Mouse (Mus musculus): ENCODE measurements around the gene Oaz1. TPM values are rescaled to one million over a fixed set of nuclear protein-coding genes. Genes with fewer than 3 reads are reported as not detected.
A peak's percentile ranks its signal among the peaks of the same experiment; 100 is the strongest.
"Not testable (repeated sequence)": the region's sequence is repeated elsewhere in the genome, so short reads cannot be mapped to it uniquely, and the experiment has no call there.

Gene Oaz1
- polyA plus RNA-seq, 1 experiment from 2014 or later = 1,867 TPM

- H3K27me3 ChIP-seq (ENCODE audit: control insufficient read depth, insufficient read depth, low read length) = no peaks in the 10 kb centered on the region
- H3K9me3 ChIP-seq (ENCODE audit: control insufficient read depth, low read length) = no peaks in the 10 kb centered on the region
- no peak overlapping the region for H3K4me2 ChIP-seq (replicated peaks; ENCODE audit: low read depth, low read length)
- H3K27ac ChIP-seq (ENCODE audit: low read depth, low read length) = no peak overlapping the region
- H3K9ac ChIP-seq (ENCODE audit: low read depth, low read length) = no peak overlapping the region
- WGBS = 68% methylated on average over 2 of the region's 2 CpGs
- H3K4me1 ChIP-seq (ENCODE audit: control insufficient read depth, insufficient read depth, low read length) = peaks cover 8% of the 10 kb centered on the region; the same call in 1 of the 2 replicates
- H3K36me3 ChIP-seq (ENCODE audit: control insufficient read depth, insufficient read depth, low read length) = peaks cover 13% of the 10 kb centered on the region
- no peak overlapping the region for H3K4me3 ChIP-seq (ENCODE audit: low read length)
- ATAC-seq (ENCODE audit: low FRiP score, low TSS enrichment) = no peak
Observed at GRCm38 (mm10) chr10:80824827-80825226, 1.6 kb upstream of the Oaz1 start.

- 5% methylated on average over 29 of the region's 29 CpGs for WGBS
- peak overlapping the region; percentile 79; the same call in 1 of the 2 replicates for H3K27ac ChIP-seq (ENCODE audit: low read depth, low read length)
- peaks cover 19% of the 10 kb centered on the region for H3K36me3 ChIP-seq (ENCODE audit: control insufficient read depth, insufficient read depth, low read length)
- H3K9me3 ChIP-seq (ENCODE audit: control insufficient read depth, low read length) = no peaks in the 10 kb centered on the region
- H3K4me2 ChIP-seq (replicated peaks; ENCODE audit: low read depth, low read length) = peak overlapping the region; percentile 97
- H3K4me1 ChIP-seq (ENCODE audit: control insufficient read depth, insufficient read depth, low read length) = peaks cover 18% of the 10 kb centered on the region
- H3K9ac ChIP-seq (ENCODE audit: low read depth, low read length) = peak overlapping the region; percentile 92
- no peaks in the 10 kb centered on the region for H3K27me3 ChIP-seq (ENCODE audit: control insufficient read depth, insufficient read depth, low read length)
- H3K4me3 ChIP-seq (ENCODE audit: low read length) = peak overlapping the region; percentile 71
- ATAC-seq (ENCODE audit: low FRiP score, low TSS enrichment) = no peak
Observed at GRCm38 (mm10) chr10:80827063-80827869, 810 bp downstream of the Oaz1 start.

GRCm38 (mm10) chr10:80827870-80828420 is 1.5 kb downstream of the Oaz1 start:
- H3K4me3 ChIP-seq (ENCODE audit: low read length) = peak overlapping the region; percentile 71
- no peaks in the 10 kb centered on the region for H3K27me3 ChIP-seq (ENCODE audit: control insufficient read depth, insufficient read depth, low read length)
- 73% methylated on average over 10 of the region's 10 CpGs for WGBS
- ATAC-seq (ENCODE audit: low FRiP score, low TSS enrichment) = no peak
- H3K36me3 ChIP-seq (ENCODE audit: control insufficient read depth, insufficient read depth, low read length) = peaks cover 19% of the 10 kb centered on the region
- H3K9me3 ChIP-seq (ENCODE audit: control insufficient read depth, low read length) = no peaks in the 10 kb centered on the region
- H3K4me2 ChIP-seq (replicated peaks; ENCODE audit: low read depth, low read length) = peak overlapping the region; percentile 97
- H3K27ac ChIP-seq (ENCODE audit: low read depth, low read length) = no peak overlapping the region
- peak overlapping the region; percentile 92 for H3K9ac ChIP-seq (ENCODE audit: low read depth, low read length)
- H3K4me1 ChIP-seq (ENCODE audit: control insufficient read depth, insufficient read depth, low read length) = peaks cover 18% of the 10 kb centered on the region

GRCm38 (mm10) chr10:80828587-80828986 is 2.1 kb downstream of the Oaz1 start:
- WGBS = 81% methylated on average over 7 of the region's 9 CpGs
- H3K9ac ChIP-seq (ENCODE audit: low read depth, low read length); H3K27me3 ChIP-seq (ENCODE audit: control insufficient read depth, insufficient read depth, low read length); H3K4me3 ChIP-seq (ENCODE audit: low read length); H3K27ac ChIP-seq (ENCODE audit: low read depth, low read length); ATAC-seq (ENCODE audit: low FRiP score, low TSS enrichment); H3K9me3 ChIP-seq (ENCODE audit: control insufficient read depth, low read length): not testable (repeated sequence)
- Histone ChIP-seq H3K4me2 (replicated peaks; ENCODE audit: low read depth, low read length) (peak overlapping the region; percentile 97), H3K36me3 (ENCODE audit: control insufficient read depth, insufficient read depth, low read length) (peaks cover 19% of the 10 kb centered on the region), H3K4me1 (ENCODE audit: control insufficient read depth, insufficient read depth, low read length) (peaks cover 18% of the 10 kb centered on the region)

GRCm38 (mm10) chr10:80829359-80830278 is 3.2 kb downstream of the Oaz1 start:
- H3K4me1 ChIP-seq (ENCODE audit: control insufficient read depth, insufficient read depth, low read length) = peaks cover 18% of the 10 kb centered on the region
- H3K9ac ChIP-seq (ENCODE audit: low read depth, low read length) = no peak overlapping the region
- 80% methylated on average over 1 of the region's 1 CpGs for WGBS
- peaks cover 19% of the 10 kb centered on the region for H3K36me3 ChIP-seq (ENCODE audit: control insufficient read depth, insufficient read depth, low read length)
- H3K9me3 ChIP-seq (ENCODE audit: control insufficient read depth, low read length) = peaks cover 4% of the 10 kb centered on the region; the same call in 1 of the 2 replicates
- H3K4me2 ChIP-seq (replicated peaks; ENCODE audit: low read depth, low read length) = no peak overlapping the region
- peaks cover 14% of the 10 kb centered on the region for H3K27me3 ChIP-seq (ENCODE audit: control insufficient read depth, insufficient read depth, low read length)
- no peak for ATAC-seq (ENCODE audit: low FRiP score, low TSS enrichment)
- no peak overlapping the region for H3K4me3 ChIP-seq (ENCODE audit: low read length)
- H3K27ac ChIP-seq (ENCODE audit: low read depth, low read length) = no peak overlapping the region

GRCm38 (mm10) chr10:80831136-80831535 is 4.7 kb downstream of the Oaz1 start:
- under 1% methylated on average over 9 of the region's 9 CpGs for WGBS
- Histone ChIP-seq H3K4me2 (replicated peaks; ENCODE audit: low read depth, low read length) (no peak overlapping the region; the same call in 1 of the 2 replicates), H3K4me3 (ENCODE audit: low read length) (no peak overlapping the region), H3K36me3 (ENCODE audit: control insufficient read depth, insufficient read depth, low read length) (peaks cover 19% of the 10 kb centered on the region), H3K9me3 (ENCODE audit: control insufficient read depth, low read length) (peaks cover 11% of the 10 kb centered on the region), H3K27ac (ENCODE audit: low read depth, low read length) (no peak overlapping the region), H3K4me1 (ENCODE audit: control insufficient read depth, insufficient read depth, low read length) (peaks cover 18% of the 10 kb centered on the region), H3K27me3 (ENCODE audit: control insufficient read depth, insufficient read depth, low read length) (peaks cover 28% of the 10 kb centered on the region), H3K9ac (ENCODE audit: low read depth, low read length) (no peak overlapping the region)
- peak; percentile 32 for ATAC-seq (ENCODE audit: low FRiP score, low TSS enrichment)

- Histone ChIP-seq H3K27ac (ENCODE audit: low read depth, low read length) (no peak overlapping the region), H3K27me3 (ENCODE audit: control insufficient read depth, insufficient read depth, low read length) (peaks cover 36% of the 10 kb centered on the region), H3K36me3 (ENCODE audit: control insufficient read depth, insufficient read depth, low read length) (peaks cover 19% of the 10 kb centered on the region), H3K4me2 (replicated peaks; ENCODE audit: low read depth, low read length) (no peak overlapping the region), H3K4me1 (ENCODE audit: control insufficient read depth, insufficient read depth, low read length) (peaks cover 14% of the 10 kb centered on the region), H3K9me3 (ENCODE audit: control insufficient read depth, low read length) (peaks cover 11% of the 10 kb centered on the region), H3K9ac (ENCODE audit: low read depth, low read length) (no peak overlapping the region), H3K4me3 (ENCODE audit: low read length) (no peak overlapping the region)
- 76% methylated on average over 7 of the region's 7 CpGs for WGBS
- no peak for ATAC-seq (ENCODE audit: low FRiP score, low TSS enrichment)
Observed at GRCm38 (mm10) chr10:80832818-80833217, 6.4 kb downstream of the Oaz1 start.

- Histone ChIP-seq H3K4me2 (replicated peaks; ENCODE audit: low read depth, low read length) (no peak overlapping the region), H3K9ac (ENCODE audit: low read depth, low read length) (no peak overlapping the region), H3K4me1 (ENCODE audit: control insufficient read depth, insufficient read depth, low read length) (peaks cover 7% of the 10 kb centered on the region), H3K4me3 (ENCODE audit: low read length) (no peak overlapping the region), H3K27me3 (ENCODE audit: control insufficient read depth, insufficient read depth, low read length) (peaks cover 39% of the 10 kb centered on the region), H3K27ac (ENCODE audit: low read depth, low read length) (no peak overlapping the region), H3K36me3 (ENCODE audit: control insufficient read depth, insufficient read depth, low read length) (peaks cover 3% of the 10 kb centered on the region; the same call in 1 of the 2 replicates), H3K9me3 (ENCODE audit: control insufficient read depth, low read length) (peaks cover 11% of the 10 kb centered on the region)
- 59% methylated on average over 30 of the region's 30 CpGs for WGBS
- ATAC-seq (ENCODE audit: low FRiP score, low TSS enrichment) = no peak
Observed at GRCm38 (mm10) chr10:80835617-80836016, 9.2 kb downstream of the Oaz1 start.

Measured in kidney, embryonic 14.5 days (tissue).